Mouse (Mus musculus) lung, postnatal 25 days (tissue): ENCODE data around the gene Insig1.

Experiments
- DNase-seq: peaks from one replicate; pipeline ENCODE4 v3.0.0; 2022; ENCODE audit warnings: low spot score

Gene Insig1

DNA sequence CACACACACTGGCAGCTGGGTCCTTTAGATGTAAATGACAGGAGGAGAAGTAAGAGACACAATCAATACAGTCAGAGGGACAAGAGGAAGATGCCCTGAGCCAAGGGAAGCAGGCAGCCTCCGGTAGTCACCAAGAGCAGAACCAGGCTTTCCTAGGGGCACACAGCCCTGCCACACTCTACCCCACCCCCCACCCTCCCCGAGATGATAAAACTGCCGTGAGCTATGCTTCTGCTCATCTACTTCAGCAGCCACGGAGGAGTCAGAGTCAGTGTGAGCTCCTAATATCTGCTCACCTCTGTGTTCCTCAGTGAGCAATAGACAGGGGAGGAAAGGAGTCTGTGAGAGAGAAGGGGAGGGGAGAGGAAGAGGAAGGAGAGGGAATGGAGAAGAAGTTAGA, 5.9 kb upstream of the Insig1 start:
- no peak for DNase-seq

GRCm38 (mm10) chr5:28066311-28066710, 4.9 kb upstream of the Insig1 start:
- DNase-seq, result no peak

GRCm38 (mm10) chr5:28070149-28070827, 875 bp upstream of the Insig1 start:
- DNase-seq, result no peak

DNA sequence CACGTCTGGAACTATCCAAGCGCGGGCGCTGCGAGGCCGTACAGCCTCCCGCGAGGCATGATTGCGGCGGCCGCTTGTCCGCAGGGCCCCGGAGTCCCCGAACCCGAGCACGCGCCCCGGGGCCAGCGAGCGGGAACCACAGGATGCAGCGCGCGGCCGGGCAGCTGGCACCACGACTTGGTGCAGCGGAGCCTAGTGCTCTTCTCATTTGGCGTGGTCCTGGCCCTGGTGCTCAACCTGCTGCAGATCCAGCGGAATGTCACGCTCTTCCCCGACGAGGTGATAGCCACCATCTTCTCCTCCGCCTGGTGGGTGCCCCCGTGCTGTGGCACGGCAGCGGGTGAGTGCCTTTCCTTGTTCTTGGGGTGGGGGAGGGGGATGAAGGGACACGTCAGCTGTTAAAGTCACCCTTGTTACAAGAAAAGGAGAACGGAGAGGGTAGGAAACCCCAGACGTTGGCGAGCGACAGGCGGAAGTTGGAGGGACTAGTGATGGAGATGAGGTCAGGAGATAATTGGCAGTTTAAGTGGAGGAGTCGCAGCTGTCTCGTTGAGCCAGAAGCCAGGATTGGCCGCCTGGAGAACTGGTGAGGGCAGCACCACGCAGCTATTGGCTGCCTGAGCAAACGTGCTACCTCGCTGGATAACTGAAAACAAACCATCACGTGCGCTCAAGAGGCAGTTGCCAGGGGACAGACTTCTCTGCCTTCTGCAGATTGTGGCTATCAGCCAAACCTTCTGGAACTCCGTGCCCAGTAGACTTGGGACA, 477 bp downstream of the Insig1 start:
- peak; percentile 92 for DNase-seq

- DNase-seq, result no peak
These were observed 8.3 kb downstream of the Insig1 start for GRCm38 (mm10) chr5:28079431-28079830.

DNA sequence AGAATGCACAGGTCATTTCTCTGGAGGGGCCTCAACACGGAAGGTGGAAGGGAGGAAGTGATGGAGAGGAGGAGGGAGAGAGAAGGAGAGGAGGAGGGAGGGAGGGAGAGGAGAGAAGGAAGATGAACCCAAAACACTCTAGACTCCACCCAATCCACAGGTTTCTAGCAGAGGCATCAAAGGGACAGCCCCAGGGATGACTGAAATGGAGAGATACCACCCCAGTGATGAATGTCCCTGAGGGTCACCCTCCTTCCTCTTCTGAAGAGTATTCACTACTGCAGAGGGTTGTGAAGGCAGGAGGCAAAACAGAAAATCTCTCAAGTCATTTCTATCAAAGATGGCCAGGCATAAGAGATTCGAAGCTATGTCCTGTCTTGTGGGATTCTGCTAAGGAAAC, 10.0 kb downstream of the Insig1 start:
- DNase-seq, result no peak

- DNase-seq, result no peak
These were observed 10.7 kb downstream of the Insig1 start for GRCm38 (mm10) chr5:28081822-28082221.

- DNase-seq, result no peak
These were observed 11.1 kb downstream of the Insig1 start for GRCm38 (mm10) chr5:28082312-28082711.

- no peak for DNase-seq
These were observed 11.6 kb downstream of the Insig1 start for GRCm38 (mm10) chr5:28082796-28083195.

DNA sequence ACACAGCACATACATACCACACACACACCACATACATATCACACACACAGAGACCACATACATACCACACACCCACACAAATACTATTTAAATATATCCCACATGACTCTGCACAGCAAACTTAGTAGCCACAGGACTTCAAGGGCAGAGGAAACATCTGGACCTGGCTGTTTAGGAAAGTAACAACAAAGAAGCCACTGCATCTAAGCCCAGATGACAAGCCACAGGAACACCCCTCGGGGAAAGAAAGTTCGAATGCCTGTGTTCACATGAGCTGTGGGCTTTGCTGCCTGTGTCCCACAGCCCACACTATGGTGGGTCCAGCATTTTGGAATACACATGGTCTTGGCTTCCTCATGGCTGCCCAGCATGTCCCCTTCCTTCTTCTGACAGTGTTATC, 13.6 kb downstream of the Insig1 start:
- no peak for DNase-seq

- peak; percentile 15 for DNase-seq
These were observed 19.4 kb downstream of the Insig1 start for GRCm38 (mm10) chr5:28090547-28090946.

GRCm38 (mm10) chr5:28092327-28092726, 21.2 kb downstream of the Insig1 start:
- no peak for DNase-seq

GRCm38 (mm10) chr5:28093874-28094273, 22.7 kb downstream of the Insig1 start:
- DNase-seq, result peak; percentile 78

- no peak for DNase-seq
These were observed 23.2 kb downstream of the Insig1 start for GRCm38 (mm10) chr5:28094393-28094792.

GRCm38 (mm10) chr5:28094846-28095245, 23.7 kb downstream of the Insig1 start:
- DNase-seq, result no peak

DNA sequence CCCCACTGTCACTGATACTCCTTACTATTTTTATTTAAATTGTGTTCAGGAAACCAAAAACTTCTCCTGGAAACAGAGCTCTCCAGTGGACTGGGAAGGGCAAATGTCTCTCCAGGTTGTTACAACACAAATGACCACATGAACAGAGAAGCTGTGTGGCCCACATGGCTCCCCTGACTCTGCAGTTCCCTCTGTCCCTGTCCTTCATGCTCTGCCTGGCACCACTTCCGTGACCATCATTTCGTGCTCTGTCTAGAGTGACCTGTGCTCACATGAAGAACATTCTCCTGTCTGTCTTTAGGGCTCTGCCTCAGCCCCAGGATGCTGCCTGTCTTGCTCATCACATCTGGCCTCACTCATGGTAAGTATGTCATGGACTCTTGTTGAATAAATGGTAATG, 24.5 kb downstream of the Insig1 start:
- no peak for DNase-seq

DNA sequence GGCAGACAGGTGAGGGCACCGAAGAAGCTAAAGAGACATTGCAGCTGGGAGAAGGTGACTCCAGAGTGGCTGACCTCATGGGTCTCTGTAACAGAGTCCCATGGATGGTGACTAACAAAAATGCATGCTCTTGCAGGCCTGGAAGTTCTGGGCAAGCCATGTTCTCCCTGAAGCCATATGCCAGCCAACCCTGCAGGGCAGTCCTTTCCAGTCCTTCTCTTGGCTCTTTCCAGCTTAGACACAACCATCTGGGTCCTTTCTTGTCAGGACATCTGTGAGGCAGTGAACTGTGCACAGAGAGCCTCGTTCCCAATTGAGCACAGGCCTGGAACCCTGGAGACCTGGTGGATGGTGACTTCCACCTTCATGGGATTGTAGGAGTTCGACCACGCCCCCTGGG, 35.8 kb downstream of the Insig1 start:
- no peak for DNase-seq

DNA sequence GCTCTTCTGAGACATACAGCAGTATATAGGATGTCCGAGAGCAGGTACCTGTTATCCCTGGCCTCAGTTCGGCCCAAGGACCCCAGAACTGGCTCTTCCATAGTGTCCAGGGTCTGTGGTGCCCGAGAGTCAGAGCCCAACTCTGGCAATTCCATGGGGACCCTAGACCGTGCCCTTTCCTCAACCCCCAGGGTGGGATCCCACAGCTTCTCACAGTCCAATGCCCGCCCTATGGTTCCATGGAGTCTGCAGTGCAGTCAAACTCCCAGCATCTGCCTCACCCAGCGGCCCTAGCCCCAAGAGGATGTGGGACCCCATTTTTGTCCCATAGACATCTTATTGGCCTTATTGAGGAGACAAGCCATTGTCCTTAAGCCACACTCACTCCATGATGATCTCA, 36.8 kb downstream of the Insig1 start:
- DNase-seq, result no peak

GRCm38 (mm10) chr5:28110881-28111280, 39.7 kb downstream of the Insig1 start:
- DNase-seq, result no peak

DNA sequence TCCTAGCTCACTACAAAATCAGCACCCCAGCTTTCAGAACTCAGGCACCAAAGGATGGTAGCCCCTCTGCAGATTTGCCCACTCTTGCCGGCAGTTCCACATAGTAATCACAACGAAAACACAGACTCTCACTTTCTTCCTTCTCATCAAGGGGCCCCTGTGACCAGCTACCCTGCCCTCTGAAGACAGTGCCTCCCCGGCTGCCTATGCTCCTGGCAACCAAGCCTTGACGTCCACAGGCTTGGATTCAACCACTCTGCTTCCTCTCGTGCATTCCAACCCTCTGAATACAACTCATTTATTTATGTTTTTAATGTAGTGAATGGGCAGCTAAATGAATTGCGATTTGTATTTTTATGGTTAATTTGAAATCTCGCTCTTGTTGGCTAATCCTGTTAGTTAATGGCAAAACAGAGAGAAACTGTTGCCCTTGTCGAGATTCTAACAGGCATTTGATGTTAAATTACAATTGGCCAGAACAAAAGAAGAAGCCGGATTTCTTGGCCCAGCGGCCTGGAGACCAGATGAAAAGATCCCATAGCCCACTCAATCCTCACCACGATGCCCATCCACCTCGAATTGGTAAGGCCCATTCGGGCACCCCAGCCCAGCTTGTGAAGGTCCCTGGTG, 46.2 kb downstream of the Insig1 start:
- no peak for DNase-seq

DNA sequence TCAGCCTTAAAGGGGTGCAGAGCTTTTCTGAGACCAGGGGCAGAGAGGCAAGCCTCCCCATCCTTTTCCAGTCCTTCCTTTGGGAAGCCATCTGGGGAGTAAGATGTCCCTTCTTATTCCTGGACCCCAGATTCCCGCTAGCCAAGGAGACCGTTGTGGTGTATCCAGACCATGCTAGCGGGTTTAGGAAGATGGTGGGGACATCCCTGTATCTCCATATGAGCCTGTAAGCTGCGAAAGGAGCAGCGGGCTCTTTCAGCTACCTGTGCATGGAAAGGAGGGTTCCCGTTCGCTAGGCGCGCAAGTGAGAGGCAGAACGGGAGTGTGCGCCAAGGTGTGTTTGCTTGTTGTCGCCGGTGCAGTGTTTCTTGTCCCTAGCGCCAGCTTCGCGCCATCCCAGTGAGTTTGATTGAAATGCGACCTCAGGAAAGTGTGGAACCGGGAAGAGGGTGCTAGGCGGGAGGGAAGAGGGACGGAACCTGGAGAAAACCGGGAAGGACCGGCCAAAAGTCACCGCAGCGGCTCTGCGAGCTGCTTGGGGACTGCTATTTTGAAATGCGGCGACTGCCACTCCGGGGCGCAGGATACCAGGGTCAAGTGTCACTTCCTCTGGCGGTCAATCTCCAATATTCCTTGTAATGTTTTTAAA, 46.8 kb downstream of the Insig1 start:
- no peak for DNase-seq

GRCm38 (mm10) chr5:28118531-28118925, 47.4 kb downstream of the Insig1 start:
- DNase-seq, result no peak

- no peak for DNase-seq
These were observed 48.4 kb downstream of the Insig1 start for GRCm38 (mm10) chr5:28119576-28119975.
